Mouse (Mus musculus): ENCODE results near the gene Rdh19. TPM values are rescaled to one million over a fixed set of nuclear protein-coding genes. Genes with fewer than 3 reads are reported as not detected.
"Not testable (repeated sequence)": the region's sequence is repeated elsewhere in the genome, so short reads cannot be mapped to it uniquely, and the experiment has no call there.

Gene Rdh19
- polyA plus RNA-seq, 1 experiment from 2014 or later = 6.8 TPM

DNA sequence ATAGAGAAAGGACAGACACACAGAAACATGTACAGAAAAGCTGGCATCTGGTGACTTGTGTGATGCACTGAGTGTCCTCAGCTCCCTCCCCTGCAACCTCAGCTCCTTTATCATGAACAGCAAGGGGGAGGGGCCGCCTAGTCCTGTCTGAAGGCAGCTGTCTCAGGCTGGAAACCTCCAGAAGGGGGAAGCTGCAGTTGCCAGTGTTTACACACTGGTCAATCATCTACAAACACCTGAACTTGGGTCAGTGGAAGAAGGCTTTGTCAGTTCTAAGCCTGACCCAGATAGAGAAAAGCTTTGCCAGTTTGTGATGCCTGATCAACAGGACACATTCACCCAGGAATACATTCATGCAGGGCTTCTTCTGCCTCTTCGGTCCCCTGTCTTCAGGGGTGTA, 28.0 kb downstream of the Rdh19 start:
- no peaks in the 10 kb centered on the region for H3K36me3 ChIP-seq (ENCODE audit: insufficient read depth, low read length)
- H3K9me3 ChIP-seq (ENCODE audit: low read length) = no peaks in the 10 kb centered on the region
- H3K27ac ChIP-seq (ENCODE audit: low read length) = peak overlapping the region; percentile 70
- peak; percentile 91 for ATAC-seq (ENCODE audit: low FRiP score, low TSS enrichment)
- H3K4me2 ChIP-seq (replicated peaks; ENCODE audit: low read depth, low read length) = no peak overlapping the region
- peaks cover 12% of the 10 kb centered on the region; the same call in 1 of the 2 replicates for H3K4me1 ChIP-seq (ENCODE audit: insufficient read depth, low read length)
- 46% methylated on average over 2 of the region's 2 CpGs for WGBS
- H3K4me3 ChIP-seq (ENCODE audit: low read length) = no peak overlapping the region
- H3K9ac ChIP-seq (replicated peaks; ENCODE audit: low read length) = no peak overlapping the region
- no peaks in the 10 kb centered on the region for H3K27me3 ChIP-seq (ENCODE audit: insufficient read depth, low read length)

GRCm38 (mm10) chr10:127878262-127879057, 28.7 kb downstream of the Rdh19 start:
- 79% methylated on average over 3 of the region's 3 CpGs for WGBS
- ATAC-seq (ENCODE audit: low FRiP score, low TSS enrichment) = peak; percentile 30; the same call in 1 of the 2 replicates
- Histone ChIP-seq H3K36me3 (ENCODE audit: insufficient read depth, low read length) (no peaks in the 10 kb centered on the region), H3K9ac (replicated peaks; ENCODE audit: low read length) (0 out of 2 replicates have a peak overlapping the region, but pooled peaks have one; percentile 11), H3K9me3 (ENCODE audit: low read length) (no peaks in the 10 kb centered on the region), H3K27ac (ENCODE audit: low read length) (peak overlapping the region; percentile 70), H3K4me3 (ENCODE audit: low read length) (no peak overlapping the region), H3K4me1 (ENCODE audit: insufficient read depth, low read length) (peaks cover 12% of the 10 kb centered on the region; the same call in 1 of the 2 replicates), H3K27me3 (ENCODE audit: insufficient read depth, low read length) (no peaks in the 10 kb centered on the region), H3K4me2 (replicated peaks; ENCODE audit: low read depth, low read length) (no peak overlapping the region)

- no peaks in the 10 kb centered on the region for H3K27me3 ChIP-seq (ENCODE audit: insufficient read depth, low read length)
- no peak overlapping the region for H3K4me2 ChIP-seq (replicated peaks; ENCODE audit: low read depth, low read length)
- H3K27ac ChIP-seq (ENCODE audit: low read length) = no peak overlapping the region
- no peak overlapping the region for H3K9ac ChIP-seq (replicated peaks; ENCODE audit: low read length)
- 85% methylated on average over 3 of the region's 3 CpGs for WGBS
- no peaks in the 10 kb centered on the region for H3K9me3 ChIP-seq (ENCODE audit: low read length)
- H3K36me3 ChIP-seq (ENCODE audit: insufficient read depth, low read length) = no peaks in the 10 kb centered on the region
- H3K4me1 ChIP-seq (ENCODE audit: insufficient read depth, low read length) = peaks cover 12% of the 10 kb centered on the region; the same call in 1 of the 2 replicates
- 0 out of 2 replicates have a peak, but pooled peaks have one; percentile 40 for ATAC-seq (ENCODE audit: low FRiP score, low TSS enrichment)
- no peak overlapping the region for H3K4me3 ChIP-seq (ENCODE audit: low read length)
Measured at GRCm38 (mm10) chr10:127879155-127879688, 29.5 kb downstream of the Rdh19 start.

- no peak overlapping the region for H3K4me3 ChIP-seq (ENCODE audit: low read length)
- H3K9me3 ChIP-seq (ENCODE audit: low read length) = no peaks in the 10 kb centered on the region
- no peak for ATAC-seq (ENCODE audit: low FRiP score, low TSS enrichment)
- H3K36me3 ChIP-seq (ENCODE audit: insufficient read depth, low read length) = no peaks in the 10 kb centered on the region
- 85% methylated on average over 4 of the region's 4 CpGs for WGBS
- no peak overlapping the region for H3K9ac ChIP-seq (replicated peaks; ENCODE audit: low read length)
- H3K4me2 ChIP-seq (replicated peaks; ENCODE audit: low read depth, low read length) = no peak overlapping the region
- no peak overlapping the region for H3K27ac ChIP-seq (ENCODE audit: low read length)
- no peaks in the 10 kb centered on the region for H3K27me3 ChIP-seq (ENCODE audit: insufficient read depth, low read length)
- peaks cover 12% of the 10 kb centered on the region; the same call in 1 of the 2 replicates for H3K4me1 ChIP-seq (ENCODE audit: insufficient read depth, low read length)
Measured at GRCm38 (mm10) chr10:127881041-127881440, 31.3 kb downstream of the Rdh19 start.

GRCm38 (mm10) chr10:127886551-127886950, 36.8 kb downstream of the Rdh19 start:
- ATAC-seq (ENCODE audit: low FRiP score, low TSS enrichment) = no peak
- 50% methylated on average over 1 of the region's 1 CpGs for WGBS

GRCm38 (mm10) chr10:127886971-127887370, 37.2 kb downstream of the Rdh19 start:
- Histone ChIP-seq H3K9ac (replicated peaks; ENCODE audit: low read length) (no peak overlapping the region), H3K9me3 (ENCODE audit: low read length) (no peaks in the 10 kb centered on the region), H3K4me2 (replicated peaks; ENCODE audit: low read depth, low read length) (no peak overlapping the region), H3K4me1 (ENCODE audit: insufficient read depth, low read length) (0 out of 2 replicates have a peak, but pooled peaks cover 3% of the 10 kb centered on the region), H3K27me3 (ENCODE audit: insufficient read depth, low read length) (no peaks in the 10 kb centered on the region), H3K36me3 (ENCODE audit: insufficient read depth, low read length) (no peaks in the 10 kb centered on the region), H3K27ac (ENCODE audit: low read length) (no peak overlapping the region), H3K4me3 (ENCODE audit: low read length) (no peak overlapping the region)
- WGBS = 79% methylated on average over 4 of the region's 4 CpGs
- no peak for ATAC-seq (ENCODE audit: low FRiP score, low TSS enrichment)

More at GRCm38 (mm10) chr10:127886551-127886950, 36.8 kb downstream of the Rdh19 start:
- no peak overlapping the region for H3K4me2 ChIP-seq (replicated peaks; ENCODE audit: low read depth, low read length)
- H3K27me3 ChIP-seq (ENCODE audit: insufficient read depth, low read length) = no peaks in the 10 kb centered on the region
- 0 out of 2 replicates have a peak, but pooled peaks cover 3% of the 10 kb centered on the region for H3K4me1 ChIP-seq (ENCODE audit: insufficient read depth, low read length)
- no peak overlapping the region for H3K27ac ChIP-seq (ENCODE audit: low read length)
- H3K9me3 ChIP-seq (ENCODE audit: low read length) = no peaks in the 10 kb centered on the region
- no peak overlapping the region for H3K9ac ChIP-seq (replicated peaks; ENCODE audit: low read length)
- no peaks in the 10 kb centered on the region for H3K36me3 ChIP-seq (ENCODE audit: insufficient read depth, low read length)
- H3K4me3 ChIP-seq (ENCODE audit: low read length) = no peak overlapping the region

- no peak for ATAC-seq (ENCODE audit: low FRiP score, low TSS enrichment)
- Histone ChIP-seq H3K27ac (ENCODE audit: low read length) (no peak within 1 kb of the TSS), H3K4me1 (ENCODE audit: insufficient read depth, low read length) (0 out of 2 replicates have a peak, but pooled peaks cover 5% of the 10 kb centered on the region), H3K4me2 (replicated peaks; ENCODE audit: low read depth, low read length) (no peak within 1 kb of the TSS), H3K9ac (replicated peaks; ENCODE audit: low read length) (no peak within 1 kb of the TSS), H3K36me3 (ENCODE audit: insufficient read depth, low read length) (no peaks in the 10 kb centered on the region), H3K9me3 (ENCODE audit: low read length) (no peaks in the 10 kb centered on the region), H3K27me3 (ENCODE audit: insufficient read depth, low read length) (no peaks in the 10 kb centered on the region), H3K4me3 (ENCODE audit: low read length) (no peak within 1 kb of the TSS)
Measured at GRCm38 (mm10) chr10:127888605-127889004, 38.9 kb downstream of the Rdh19 start, which contains the start of gene Rdh7. Gene Rdh7 (minus strand): TSS chr10:127888817.

GRCm38 (mm10) chr10:127891481-127891880, 41.8 kb downstream of the Rdh19 start:
- Histone ChIP-seq H3K9ac (replicated peaks; ENCODE audit: low read length) (no peak overlapping the region), H3K27me3 (ENCODE audit: insufficient read depth, low read length) (no peaks in the 10 kb centered on the region)
- 65% methylated on average over 1 of the region's 1 CpGs for WGBS

GRCm38 (mm10) chr10:127893163-127894022, 43.7 kb downstream of the Rdh19 start:
- H3K27ac ChIP-seq (ENCODE audit: low read length) = peak overlapping the region; percentile 72
- not testable (repeated sequence) for H3K9ac ChIP-seq (replicated peaks; ENCODE audit: low read length); H3K4me2 ChIP-seq (replicated peaks; ENCODE audit: low read depth, low read length); H3K27me3 ChIP-seq (ENCODE audit: insufficient read depth, low read length); H3K4me1 ChIP-seq (ENCODE audit: insufficient read depth, low read length); H3K4me3 ChIP-seq (ENCODE audit: low read length); H3K36me3 ChIP-seq (ENCODE audit: insufficient read depth, low read length); H3K9me3 ChIP-seq (ENCODE audit: low read length)
- ATAC-seq (ENCODE audit: low FRiP score, low TSS enrichment) = peak; percentile 93
- WGBS = 62% methylated on average over 5 of the region's 5 CpGs

More at GRCm38 (mm10) chr10:127891481-127891880, 41.8 kb downstream of the Rdh19 start:
- no peak overlapping the region for H3K4me2 ChIP-seq (replicated peaks; ENCODE audit: low read depth, low read length)
- no peaks in the 10 kb centered on the region for H3K36me3 ChIP-seq (ENCODE audit: insufficient read depth, low read length)
- H3K4me3 ChIP-seq (ENCODE audit: low read length) = no peak overlapping the region
- peaks cover 9% of the 10 kb centered on the region; the same call in 1 of the 2 replicates for H3K4me1 ChIP-seq (ENCODE audit: insufficient read depth, low read length)
- no peaks in the 10 kb centered on the region for H3K9me3 ChIP-seq (ENCODE audit: low read length)
- H3K27ac ChIP-seq (ENCODE audit: low read length) = no peak overlapping the region
- ATAC-seq (ENCODE audit: low FRiP score, low TSS enrichment) = no peak

Measured in kidney, embryonic 16.5 days (tissue).